Mouse (Mus musculus) cerebellum, postnatal 4 days (tissue): ENCODE measurements around the gene Hs3st3a1.

Experiments
- DNase-seq, 2 experiments: peaks; one replicate each; pipeline ENCODE4 v3.0.0; 2022; ENCODE audit warnings: low spot score in 2 of 2, mixed read lengths in 1 of 2

The Hs3st3a1 gene

DNA sequence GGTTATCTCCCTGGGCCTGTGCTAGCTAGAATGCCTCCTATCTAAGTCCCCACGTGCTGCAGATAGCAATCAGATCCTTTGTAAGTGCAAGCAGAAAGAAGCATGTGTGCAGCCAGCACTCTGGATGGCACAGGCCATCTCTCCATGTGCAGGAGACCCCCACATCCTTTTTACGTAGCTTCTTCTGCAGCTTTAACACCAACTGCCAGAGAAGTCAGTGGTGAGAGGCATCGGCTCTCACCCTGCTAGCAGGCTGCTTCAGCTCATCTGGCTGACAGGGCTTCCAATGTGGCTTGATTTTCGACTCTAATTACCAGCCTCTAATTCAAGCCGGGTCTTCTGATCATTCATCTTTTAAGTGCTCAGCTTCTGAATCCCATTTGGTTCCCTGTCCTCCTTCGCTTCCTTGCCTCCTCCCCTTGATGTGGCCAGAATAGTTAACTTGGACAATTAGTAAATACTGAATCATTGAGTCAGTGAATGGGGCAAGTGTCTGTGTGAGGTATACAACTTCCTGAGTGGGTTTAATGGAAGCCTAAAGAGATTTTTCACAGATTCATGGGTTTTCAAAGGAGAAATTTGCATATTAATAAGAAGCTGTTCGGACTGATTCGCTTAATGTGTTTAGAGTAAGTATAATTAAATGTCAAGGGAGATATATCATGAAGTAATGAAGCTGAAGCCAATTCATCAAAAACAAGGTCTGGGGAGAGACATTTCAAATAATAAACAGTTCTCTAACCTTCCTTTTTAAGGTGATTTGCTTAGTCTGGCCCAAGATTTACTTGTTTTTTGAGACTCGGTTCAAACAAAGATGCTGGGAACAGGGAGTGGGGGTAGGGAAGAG lies 54.7 kb downstream of the Hs3st3a1 start:
- DNase-seq = no peak

- DNase-seq = no peak
Observed at GRCm38 (mm10) chr11:64494448-64494847, 59.3 kb downstream of the Hs3st3a1 start.

DNA sequence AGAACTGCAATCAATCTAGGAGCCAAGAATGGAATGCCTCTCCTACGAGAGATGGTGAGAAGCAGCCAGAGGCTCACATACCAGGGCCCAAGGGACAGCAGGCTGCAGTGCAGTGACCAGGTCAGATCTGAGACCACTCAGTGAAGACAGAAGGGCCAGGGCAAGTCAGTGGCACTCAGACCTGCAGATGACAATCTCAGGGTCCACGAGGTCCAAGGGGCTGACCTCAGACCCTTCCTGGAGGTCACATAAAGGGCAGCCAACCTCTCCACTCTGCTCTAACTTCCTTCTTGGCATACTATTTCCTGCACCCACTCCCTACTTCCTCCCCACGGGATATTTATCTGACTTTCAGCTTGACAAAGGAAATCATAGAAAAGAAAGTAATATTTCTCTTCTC lies 60.8 kb downstream of the Hs3st3a1 start:
- DNase-seq = no peak

DNA sequence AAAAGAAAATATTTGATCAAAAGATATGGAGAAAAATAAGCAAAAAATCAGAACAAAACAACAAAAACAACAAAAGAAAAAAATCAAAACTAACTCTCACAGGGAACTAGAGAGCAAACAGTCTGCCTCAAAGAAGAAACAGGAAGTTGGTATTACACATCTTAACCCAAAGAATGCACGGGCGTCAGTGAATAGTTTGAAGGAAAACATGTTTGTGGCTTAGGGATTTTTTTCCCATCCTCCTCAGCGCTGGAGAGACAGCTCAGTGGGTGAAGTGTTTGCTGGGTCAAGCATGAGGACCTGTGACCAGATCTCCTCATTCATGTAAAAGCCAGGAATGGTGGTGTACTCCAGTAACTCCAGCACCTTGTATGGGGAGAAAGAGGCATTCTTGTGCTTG lies 61.5 kb downstream of the Hs3st3a1 start:
- DNase-seq = no peak

- no peak for DNase-seq
Observed at GRCm38 (mm10) chr11:64500536-64501112, 65.5 kb downstream of the Hs3st3a1 start.

DNA sequence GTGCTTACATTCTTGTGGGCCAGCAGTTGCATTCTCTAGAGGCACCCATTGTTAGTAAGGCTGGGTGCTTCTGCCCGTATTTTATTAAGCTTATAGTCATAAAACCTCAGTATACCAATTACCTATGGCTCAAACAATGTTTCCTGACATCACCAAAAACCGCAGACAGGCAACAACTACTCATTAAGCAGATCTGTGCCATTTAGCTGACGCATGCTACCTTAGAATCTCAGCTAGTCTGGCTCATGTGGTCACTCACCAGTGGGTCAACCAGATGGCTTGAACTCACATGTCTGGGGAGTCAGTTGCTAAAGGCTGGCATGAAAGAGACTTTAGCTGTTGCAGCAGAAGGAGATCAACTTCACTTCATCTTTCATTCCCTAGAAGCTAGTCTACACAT lies 67.9 kb downstream of the Hs3st3a1 start:
- no peak for DNase-seq

DNA sequence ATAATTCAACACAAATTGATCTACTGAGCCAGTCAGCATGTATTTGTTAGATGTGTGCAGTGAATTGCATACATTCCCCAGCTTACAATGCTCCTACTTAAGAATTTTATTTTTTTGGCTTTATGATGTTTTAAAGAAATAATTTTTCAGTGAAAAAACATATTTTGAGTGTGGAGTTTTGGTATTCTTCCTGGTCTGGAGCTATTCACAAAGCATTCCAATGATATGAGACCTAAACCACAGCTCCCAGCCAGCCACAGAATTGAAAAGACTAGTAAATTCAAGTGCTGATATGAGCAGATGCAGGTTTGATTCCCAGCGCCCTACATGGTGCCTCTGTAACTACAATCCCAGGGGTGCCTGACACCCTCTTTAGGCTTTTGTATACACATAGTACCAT lies 70.8 kb downstream of the Hs3st3a1 start:
- no peak for DNase-seq

DNA sequence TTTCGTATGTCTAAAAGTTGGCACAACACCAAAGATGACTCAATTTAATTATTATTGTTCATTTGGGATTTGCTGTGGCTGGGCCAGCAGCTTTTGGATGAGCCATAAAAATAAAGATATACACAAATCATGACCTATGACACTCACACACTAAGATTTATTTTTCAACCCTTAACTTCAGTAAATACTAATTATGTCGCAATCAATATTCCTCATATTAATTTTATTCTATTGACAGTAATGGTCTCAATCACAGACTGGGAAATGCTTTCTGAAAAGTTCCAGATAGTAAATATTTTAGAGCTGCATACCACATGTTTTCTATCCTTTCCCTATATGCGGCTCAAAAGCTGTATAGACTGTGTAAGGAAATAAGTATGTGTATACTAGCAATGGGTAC lies 71.9 kb downstream of the Hs3st3a1 start:
- DNase-seq = no peak

DNA sequence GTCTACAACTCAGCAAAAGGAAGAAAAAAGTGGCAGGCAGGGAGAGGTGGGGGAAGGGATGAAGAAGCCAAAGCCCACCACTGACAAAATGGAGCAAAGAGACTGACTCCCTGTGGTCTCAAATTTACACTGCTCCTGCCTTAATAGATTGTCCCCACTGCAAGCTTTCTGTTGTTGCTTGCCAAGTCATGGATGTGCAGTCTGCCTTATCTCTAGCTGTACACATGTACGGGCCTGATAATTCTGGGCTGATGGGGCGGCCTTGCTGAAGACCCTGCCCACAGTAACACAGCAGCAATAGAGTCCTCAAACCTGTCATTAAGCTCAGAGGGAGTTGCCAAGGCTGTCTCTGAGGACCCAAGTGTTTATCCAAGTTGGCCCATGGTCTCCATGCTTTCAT lies 74.0 kb downstream of the Hs3st3a1 start:
- no peak for DNase-seq

DNA sequence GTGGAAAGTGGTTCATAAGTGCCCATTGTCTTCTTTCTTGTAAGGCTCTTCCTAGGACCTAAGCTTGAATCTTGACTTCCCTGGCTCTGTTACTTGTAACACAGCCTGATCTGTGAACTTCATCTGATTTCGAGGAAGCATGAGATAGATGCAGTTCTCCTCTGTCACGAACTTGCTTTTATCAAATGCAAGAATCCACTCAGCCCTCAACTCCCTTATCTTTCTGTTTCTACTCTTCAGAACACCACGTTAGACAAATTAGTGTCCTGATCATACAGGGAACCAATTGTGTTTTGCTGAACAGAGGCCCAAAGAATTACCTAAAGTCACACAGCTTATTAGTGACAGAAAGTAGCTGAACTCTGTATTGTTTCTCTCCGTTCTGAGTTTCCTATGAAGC lies 77.2 kb downstream of the Hs3st3a1 start:
- DNase-seq = no peak

DNA sequence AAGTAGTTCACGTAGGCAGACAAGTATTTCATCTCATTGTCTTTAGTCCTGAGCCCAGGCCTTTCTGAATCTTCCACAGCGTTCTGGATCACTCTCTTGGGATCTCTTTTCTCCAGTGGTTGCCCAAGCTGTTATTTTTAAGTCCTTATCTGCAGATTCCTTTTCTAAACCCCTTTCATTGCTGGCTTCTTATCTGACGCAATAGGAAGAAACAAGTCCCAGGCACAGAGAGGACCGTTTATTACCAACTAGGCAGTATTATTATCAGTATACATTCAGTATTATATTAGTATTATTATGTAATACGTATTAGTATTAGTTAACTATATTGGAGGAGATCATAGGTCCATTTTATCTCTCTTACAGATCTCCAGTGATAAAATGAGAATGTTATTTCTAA lies 78.3 kb downstream of the Hs3st3a1 start:
- DNase-seq = no peak

DNA sequence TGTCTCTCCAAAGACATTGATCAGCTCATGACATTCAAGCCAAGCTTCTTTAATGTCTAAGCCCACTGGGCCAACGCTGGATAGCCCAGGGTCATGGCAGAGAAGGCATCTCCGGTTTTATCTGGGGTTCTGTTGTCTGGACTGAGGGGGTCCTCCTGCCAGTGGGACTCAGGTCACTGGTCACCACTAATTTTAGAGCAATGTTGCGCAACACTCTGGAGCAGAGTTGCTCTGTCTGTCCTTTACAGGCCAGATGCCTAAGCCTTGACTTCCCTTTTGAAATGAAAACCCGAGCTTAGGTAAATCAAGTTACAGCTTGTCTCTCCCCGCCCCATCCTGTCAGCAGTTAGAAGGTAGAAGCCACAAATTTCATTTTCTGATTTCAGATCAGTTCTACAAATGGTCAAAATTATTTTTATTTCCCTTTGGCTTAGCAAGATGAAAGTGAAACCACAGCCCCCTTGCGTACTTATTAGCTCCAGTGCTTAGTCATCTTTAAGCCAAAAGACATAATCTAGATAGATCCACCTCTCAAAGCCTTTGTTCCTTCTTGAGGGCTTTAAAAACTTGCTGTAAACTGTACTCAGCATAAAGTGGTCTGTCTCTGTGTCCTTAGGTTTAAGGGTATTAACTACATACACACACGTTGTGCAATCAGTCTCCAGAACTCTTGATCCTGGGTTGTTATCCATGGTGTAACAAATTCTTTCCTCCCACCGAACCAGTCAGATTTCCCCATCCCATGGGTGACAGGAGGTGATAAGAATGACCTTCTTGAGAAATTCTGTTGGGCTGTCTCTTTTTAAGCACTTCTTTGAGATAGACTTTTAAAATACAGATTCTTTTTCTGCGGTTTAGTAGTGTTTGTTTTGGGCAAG lies 81.8 kb downstream of the Hs3st3a1 start:
- DNase-seq = no peak

DNA sequence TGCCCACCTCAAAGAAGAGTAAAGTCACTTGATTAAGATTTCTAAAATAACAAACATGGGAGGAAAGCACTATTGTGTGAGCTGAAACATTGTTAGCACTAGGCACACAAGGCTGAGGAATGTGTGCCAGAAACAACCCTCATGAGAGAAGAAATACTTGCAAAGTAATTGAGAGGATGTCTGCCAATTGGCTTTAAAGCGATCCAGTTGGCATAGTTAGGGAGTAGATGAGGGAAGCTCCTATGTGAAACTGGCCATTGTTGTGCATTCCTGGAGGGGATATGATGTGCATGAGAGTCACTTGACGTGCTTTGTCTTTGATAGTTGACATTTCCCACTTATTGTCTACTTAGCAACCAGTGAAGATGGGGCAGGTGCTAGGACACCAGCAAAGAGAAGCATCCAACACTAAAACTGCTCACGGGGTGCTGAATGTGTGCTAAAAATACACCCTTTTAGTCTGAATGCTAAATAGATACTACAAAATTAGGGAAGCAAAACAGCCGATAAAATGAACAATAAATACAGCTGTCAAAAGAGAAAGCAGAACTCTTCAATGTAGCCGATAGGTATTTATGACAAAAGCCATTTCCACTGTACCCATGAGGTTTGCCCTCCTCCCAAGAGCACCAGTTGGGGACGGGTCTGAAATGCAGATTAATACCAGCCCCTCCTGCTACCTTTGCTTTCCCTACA lies 83.2 kb downstream of the Hs3st3a1 start:
- DNase-seq = no peak

GRCm38 (mm10) chr11:64523993-64524570 lies 89.0 kb downstream of the Hs3st3a1 start:
- DNase-seq = no peak

DNA sequence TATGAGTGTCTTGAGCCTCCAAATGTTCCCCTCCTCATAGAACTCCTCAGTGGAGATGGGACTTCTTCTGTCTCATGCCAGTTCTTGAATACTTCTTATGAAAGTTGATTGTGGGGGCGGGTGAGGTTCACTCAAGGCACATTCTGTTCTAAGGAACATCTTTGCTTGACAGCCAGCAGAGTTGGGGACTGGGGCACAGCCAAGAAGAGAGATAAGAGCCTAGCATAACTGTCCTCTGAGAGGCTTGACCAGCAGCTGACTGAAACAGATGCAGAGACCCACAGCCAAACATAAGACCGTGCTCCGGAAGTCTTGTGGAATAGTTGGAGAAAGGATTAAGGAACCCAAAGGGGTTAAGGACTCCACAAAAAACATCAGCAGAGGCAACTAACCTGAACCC lies 102.1 kb downstream of the Hs3st3a1 start:
- no peak for DNase-seq

DNA sequence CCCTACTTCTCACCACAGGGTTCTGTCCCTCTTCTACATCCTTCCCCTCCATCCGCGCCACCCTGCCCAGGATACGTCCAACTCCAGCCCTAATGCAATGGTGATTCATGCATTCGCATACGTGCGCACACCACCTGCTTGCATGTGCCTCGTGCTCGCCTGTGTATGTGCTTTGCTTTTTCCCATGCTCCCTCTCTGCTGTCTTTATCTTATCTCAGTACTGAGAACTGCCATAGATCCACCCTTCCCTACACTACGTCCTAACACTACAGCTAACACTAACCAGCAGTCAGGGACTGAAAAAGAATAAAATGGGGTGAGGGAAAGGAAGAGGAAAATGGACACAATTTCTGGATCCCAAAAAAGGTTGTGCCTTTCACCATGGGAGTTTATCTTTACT lies 106.7 kb downstream of the Hs3st3a1 start:
- DNase-seq = no peak

DNA sequence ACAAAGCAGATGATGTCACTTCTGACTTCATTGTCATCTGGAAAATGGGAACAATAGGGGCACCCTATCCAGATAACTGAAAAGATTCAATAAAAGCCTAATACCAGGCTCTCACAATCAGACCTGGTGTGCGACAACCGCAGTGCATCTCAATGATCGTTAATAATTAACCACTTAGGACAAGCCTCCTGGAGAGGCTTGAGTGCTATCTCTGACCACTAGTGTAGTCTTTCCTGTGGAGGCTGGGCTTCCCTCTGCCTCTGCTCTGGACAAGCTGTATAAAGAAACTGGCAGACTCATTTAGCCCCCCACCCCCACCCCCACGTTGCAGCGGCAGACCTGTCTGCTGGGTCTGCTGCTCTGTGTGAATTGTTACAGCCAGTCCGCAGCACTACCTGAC lies 107.2 kb downstream of the Hs3st3a1 start:
- DNase-seq = no peak

- DNase-seq = no peak
Observed at GRCm38 (mm10) chr11:64543181-64543641, 108.1 kb downstream of the Hs3st3a1 start.

GRCm38 (mm10) chr11:64544236-64544635 lies 109.1 kb downstream of the Hs3st3a1 start:
- no peak for DNase-seq

DNA sequence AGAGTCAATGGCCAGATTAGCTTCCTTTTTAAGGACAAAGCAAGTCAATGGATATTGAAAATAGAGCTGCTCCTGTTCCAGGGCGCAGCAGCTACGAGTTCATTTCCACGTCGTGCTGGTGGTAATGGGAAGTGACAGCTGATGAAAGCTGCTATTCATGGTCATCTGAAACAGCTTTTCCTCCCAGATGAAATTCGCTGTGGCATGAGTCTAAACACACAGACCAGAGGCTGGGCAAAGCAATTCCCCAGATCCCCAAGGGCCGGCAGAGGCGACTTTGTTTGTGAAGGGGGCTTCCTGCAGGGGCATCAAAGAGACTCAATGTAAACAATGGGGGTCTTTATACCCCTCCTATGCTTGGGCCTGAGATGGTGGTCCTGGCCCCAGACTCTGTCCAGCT lies 114.2 kb downstream of the Hs3st3a1 start:
- no peak for DNase-seq

DNA sequence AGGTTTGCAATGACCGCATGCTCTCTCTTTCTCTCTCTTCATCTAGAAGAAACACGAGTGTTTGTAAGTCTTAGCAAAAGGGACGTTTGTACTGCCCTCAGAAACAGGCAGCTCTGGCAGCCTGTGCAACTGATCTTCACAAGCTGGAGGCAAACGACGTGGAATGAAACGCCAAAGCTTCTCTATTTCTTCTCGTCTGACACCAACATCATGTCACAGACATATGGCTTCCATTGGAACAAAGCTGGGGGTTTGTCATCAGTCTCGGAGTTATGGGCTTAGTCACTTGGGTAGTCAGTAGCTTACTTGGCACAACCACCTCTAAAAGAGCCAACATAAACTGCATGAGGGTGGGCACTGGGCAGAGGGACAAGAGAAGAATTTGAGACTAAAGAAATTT lies 114.8 kb downstream of the Hs3st3a1 start:
- DNase-seq = no peak
